Comparison of ENCODE assay signal across 8 mouse cellular contexts in the genomic region with DNA sequence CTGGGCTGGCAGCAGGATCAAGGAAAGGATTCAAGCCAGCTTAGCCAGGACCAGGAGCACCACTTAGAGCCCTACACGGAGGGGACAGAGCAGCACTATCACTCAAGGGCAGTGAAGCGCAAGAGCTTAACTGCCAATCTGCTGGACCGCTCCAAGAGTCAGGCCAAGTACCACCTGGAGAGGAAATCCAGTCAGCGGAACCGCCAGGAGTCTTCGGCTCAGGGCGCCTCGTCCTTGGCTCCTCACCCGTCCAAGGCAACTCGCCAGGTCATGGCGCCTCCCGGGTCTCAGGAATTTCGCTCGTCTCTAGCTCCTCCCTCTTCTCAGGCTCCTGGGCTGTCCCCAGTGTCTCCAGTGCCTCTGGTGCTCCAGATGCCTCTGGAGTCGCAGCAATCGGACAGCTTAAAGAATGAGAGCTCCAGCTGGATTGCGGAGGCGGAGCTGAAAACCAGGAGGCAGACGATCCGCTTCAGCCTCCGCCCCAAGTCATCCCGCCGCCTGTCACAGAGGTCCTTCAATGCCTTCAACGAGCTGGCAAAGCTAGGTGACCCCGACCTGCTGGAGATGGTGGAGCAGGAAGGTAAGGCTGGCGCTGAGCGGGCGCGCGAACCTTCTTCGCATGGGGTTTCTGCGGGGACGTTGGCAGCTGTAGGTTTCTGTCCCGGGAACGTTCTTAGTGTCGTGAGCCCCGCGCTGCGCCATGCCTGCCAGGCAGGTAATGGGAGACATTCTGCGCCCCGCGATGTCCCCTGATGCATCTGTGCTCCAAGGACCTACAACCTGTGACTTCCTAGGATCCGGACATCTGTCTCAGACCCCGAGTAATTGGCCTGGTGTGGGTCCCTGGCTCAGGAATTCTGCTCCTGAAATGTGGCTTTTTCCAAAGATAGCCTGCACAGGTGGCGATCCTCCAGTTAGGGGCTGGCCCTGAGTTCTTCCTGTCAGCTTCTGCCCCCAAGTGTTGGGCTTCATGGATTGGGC. TPM values are rescaled to one million over a fixed set of nuclear protein-coding genes. Genes with fewer than 3 reads are reported as not detected.
DNase-seq lines count a peak whose midpoint lies in the region; ATAC-seq and TF ChIP-seq lines count a peak whose summit lies in the region.

TSS of gene Ano5 (plus strand) at position 359 of the 981 bp plus-strand sequence.

- no peak for TF ChIP-seq POLR2A in liver, adult 2 months (IDR thresholded peaks at IDR 0.05; ENCODE audit: extremely low read depth, insufficient read depth, low read length)

- peak within 1 kb of the TSS; percentile 91 for H3K4me2 ChIP-seq in heart, embryonic 14.5 days (ENCODE audit: low read length)
- H3K4me2 ChIP-seq in neural tube, embryonic 12.5 days (replicated peaks) = peak within 1 kb of the TSS; percentile 83

- H3K36me3 ChIP-seq in forebrain, embryonic 10.5 days (replicated peaks) = no peaks in the 10 kb centered on the region
- no peaks in the 10 kb centered on the region for H3K36me3 ChIP-seq in heart, embryonic 14.5 days (ENCODE audit: control insufficient read depth, insufficient read depth, low read length)
- no peaks in the 10 kb centered on the region for H3K36me3 ChIP-seq in liver, adult 2 months (ENCODE audit: control insufficient read depth, insufficient read depth, low read length)
- no peaks in the 10 kb centered on the region for H3K36me3 ChIP-seq in neural tube, embryonic 12.5 days

- 2% methylated on average over 45 of the region's 45 CpGs for WGBS in forebrain, embryonic 10.5 days
- WGBS in heart, embryonic 14.5 days = 2% methylated on average over 45 of the region's 45 CpGs
- 3% methylated on average over 45 of the region's 45 CpGs for WGBS in liver, adult 2 months
- 2% methylated on average over 45 of the region's 45 CpGs for WGBS in neural tube, embryonic 12.5 days

- peak within 1 kb of the TSS; percentile 51 for H3K4me3 ChIP-seq in forebrain, embryonic 10.5 days
- peak within 1 kb of the TSS; percentile 42 to 45 for H3K4me3 ChIP-seq in heart, embryonic 14.5 days (ENCODE audit: control insufficient read depth in 1 of 2, insufficient read depth in 1 of 2, low read depth in 1 of 2, low read length in 2 of 2)
- H3K4me3 ChIP-seq in liver, adult 2 months (ENCODE audit: insufficient read depth, low read depth, low read length) = 0 out of 2 replicates have a peak within 1 kb of the TSS, but pooled peaks have one; percentile 13
- H3K4me3 ChIP-seq in neural tube, embryonic 12.5 days = peak within 1 kb of the TSS; percentile 42

- peak; percentile 77 for DNase-seq in cerebellum, adult 11 months
- DNase-seq in forebrain, embryonic 10.5 days (ENCODE audit: extremely low spot score, low spot score) = peak; percentile 39
- DNase-seq in kidney, postnatal 14 days = peak; percentile 65
- no peak for DNase-seq in liver, adult 2 months (ENCODE audit: extremely low read depth, low read depth, low spot score)
- peak; percentile 59 for DNase-seq in testis, postnatal 14 days (ENCODE audit: low spot score)
- no peak for DNase-seq in urinary bladder, postnatal 36 days (ENCODE audit: low spot score in 2 of 2)

- H3K9ac ChIP-seq in heart, embryonic 14.5 days (ENCODE audit: low read length) = peak within 1 kb of the TSS; percentile 53
- H3K9ac ChIP-seq in liver, adult 2 months (ENCODE audit: low read depth, low read length) = no peak within 1 kb of the TSS
- peak within 1 kb of the TSS; percentile 57 for H3K9ac ChIP-seq in neural tube, embryonic 12.5 days

- H3K79me2 ChIP-seq in liver, adult 2 months (ENCODE audit: control insufficient read depth, insufficient read depth, low read length) = no peaks in the 10 kb centered on the region

- no peak within 1 kb of the TSS for H3K27ac ChIP-seq in forebrain, embryonic 10.5 days
- H3K27ac ChIP-seq in heart, embryonic 14.5 days (replicated peaks in 1 of 2; ENCODE audit: control insufficient read depth in 1 of 2, insufficient read depth in 1 of 2, low read depth in 2 of 2, low read length in 2 of 2) = no peak within 1 kb of the TSS
- no peak within 1 kb of the TSS for H3K27ac ChIP-seq in liver, adult 2 months (replicated peaks; ENCODE audit: insufficient read depth, low read depth, low read length)
- H3K27ac ChIP-seq in neural tube, embryonic 12.5 days = no peak within 1 kb of the TSS

- H3K27me3 ChIP-seq in forebrain, embryonic 10.5 days (ENCODE audit: poor library complexity, severe bottlenecking) = peaks cover 34% of the 10 kb centered on the region
- peaks cover 6% of the 10 kb centered on the region; the same call in 1 of the 2 replicates for H3K27me3 ChIP-seq in heart, embryonic 14.5 days (ENCODE audit: control insufficient read depth, insufficient read depth, low read length)
- H3K27me3 ChIP-seq in liver, adult 2 months (ENCODE audit: control insufficient read depth, insufficient read depth, low read length) = no peaks in the 10 kb centered on the region
- 0 out of 2 replicates have a peak, but pooled peaks cover 6% of the 10 kb centered on the region for H3K27me3 ChIP-seq in neural tube, embryonic 12.5 days (replicated peaks)

- H3K9me3 ChIP-seq in forebrain, embryonic 10.5 days = no peaks in the 10 kb centered on the region
- no peaks in the 10 kb centered on the region for H3K9me3 ChIP-seq in heart, embryonic 14.5 days (ENCODE audit: control insufficient read depth, low read length)
- no peaks in the 10 kb centered on the region for H3K9me3 ChIP-seq in neural tube, embryonic 12.5 days

- no peak for TF ChIP-seq CTCF in liver, adult 2 months (IDR thresholded peaks at IDR 0.05; ENCODE audit: low read depth, low read length)

- ATAC-seq in heart, embryonic 14.5 days (ENCODE audit: insufficient number of reproducible peaks, insufficient read depth, low FRiP score, low read depth) = 0 out of 2 replicates have a peak, but pooled peaks have one; percentile 26
- ATAC-seq in neural tube, embryonic 12.5 days (ENCODE audit: low FRiP score, low read depth) = peak; percentile 88

- H3K4me1 ChIP-seq in forebrain, embryonic 10.5 days = peaks cover 12% of the 10 kb centered on the region
- 0 out of 4 replicates have a peak, but pooled peaks cover 0 to 3% of the 10 kb centered on the region in 2 experiments for H3K4me1 ChIP-seq in heart, embryonic 14.5 days (ENCODE audit: control insufficient read depth in 2 of 2, insufficient read depth in 2 of 2, low read length in 2 of 2)
- no peaks in the 10 kb centered on the region for H3K4me1 ChIP-seq in liver, adult 2 months (ENCODE audit: control insufficient read depth, insufficient read depth, low read length)
- H3K4me1 ChIP-seq in neural tube, embryonic 12.5 days = peaks cover 8% of the 10 kb centered on the region; the same call in 1 of the 2 replicates

RNA-seq across cellular contexts. Expression of gene Ano5, which starts in this region (rescaled TPM):
- 0.07 TPM in 1 of 2 replicates, not detected in the other for polyA plus RNA-seq in forebrain, embryonic 10.5 days (2016; fragmentation: Nextera tagmentation; extraction: Ambion mirVana)
- 0.59 and 0.78 TPM in 2 replicates for polyA plus RNA-seq in heart, embryonic 14.5 days (2014; fragmentation: Nextera tagmentation; extraction: Ambion mirVana)
- 0.09 TPM in 1 of 2 replicates, not detected in the other for total RNA-seq in liver, adult 2 months (2014; rRNA removed)
- polyA plus RNA-seq in liver, adult 2 months (2012; rRNA removed) = not detected in 2 replicates
- polyA plus RNA-seq in neural tube, embryonic 12.5 days (2016; fragmentation: Nextera tagmentation; extraction: Ambion mirVana) = 0.33 and 0.55 TPM in 2 replicates

Comparison
In these comparisons a context has a peak if more than half of its experiments do, and no peak if none do; other contexts are left out.
1. Peak in DNase-seq and H3K4me3 ChIP-seq in forebrain, embryonic 10.5 days; RNA of the gene not detected or under 1 TPM.
2. Peak in ATAC-seq, H3K4me3 ChIP-seq, H3K9ac ChIP-seq and H3K4me2 ChIP-seq in heart, embryonic 14.5 days; RNA of the gene not detected or under 1 TPM.
3. Peak in ATAC-seq, H3K4me3 ChIP-seq, H3K9ac ChIP-seq and H3K4me2 ChIP-seq in neural tube, embryonic 12.5 days; RNA of the gene not detected or under 1 TPM.
4. DNase-seq: peak in cerebellum, adult 11 months (single experiment), kidney, postnatal 14 days (single experiment) and testis, postnatal 14 days (single experiment); none in liver, adult 2 months (single experiment) and urinary bladder, postnatal 36 days (0 of 2).
5. Peak in every context shown above with its lines, with median percentiles within 50 percentile points of each other: H3K4me3 ChIP-seq.